Mouse (Mus musculus) midbrain, embryonic 15.5 days (tissue): ENCODE results near the gene Galnt17. TPM values are rescaled to one million over a fixed set of nuclear protein-coding genes. Genes with fewer than 3 reads are reported as not detected.

ENCODE experiments used
- ATAC-seq: fragments of 200-750 bp; cut with Nextera tagmentation; replicated peaks from 2 replicates; pipeline ENCODE4 v1.8.0; 2017; ENCODE audit warnings: moderate TSS enrichment
- H3K27ac ChIP-seq: fragments of 300-500 bp; sonication (generic); 2 replicates; pipeline ENCODE4 v1.5.1; 2015; ENCODE audit warnings: mild to moderate bottlenecking, inconsistent platforms
- H3K27me3 ChIP-seq: fragments of 300-500 bp; sonication (generic); replicated peaks from 2 replicates; pipeline ENCODE4 v1.6.1; 2015; ENCODE audit warnings: inconsistent platforms
- H3K36me3 ChIP-seq: fragments of 300-500 bp; sonication (generic); replicated peaks from 2 replicates; pipeline ENCODE4 v1.6.1; 2015; ENCODE audit warnings: inconsistent platforms
- H3K4me1 ChIP-seq: fragments of 300-500 bp; sonication (generic); 2 replicates; pipeline ENCODE4 v1.6.1; 2015; ENCODE audit warnings: inconsistent platforms
- H3K4me2 ChIP-seq: fragments of 300-500 bp; sonication (generic); 2 replicates; pipeline ENCODE4 v1.6.1; 2015; ENCODE audit warnings: inconsistent platforms, mild to moderate bottlenecking, moderate library complexity
- H3K4me3 ChIP-seq: fragments of 300-500 bp; sonication (generic); 2 replicates; pipeline ENCODE4 v1.5.1; 2015; ENCODE audit warnings: mild to moderate bottlenecking, inconsistent platforms
- H3K9ac ChIP-seq: fragments of 300-500 bp; sonication (generic); 2 replicates; pipeline ENCODE4 v1.6.1; 2015; ENCODE audit warnings: mild to moderate bottlenecking, inconsistent platforms
- H3K9me3 ChIP-seq: fragments of 300-500 bp; sonication (generic); 2 replicates; pipeline ENCODE4 v1.6.1; 2016; ENCODE audit warnings: inconsistent platforms
- WGBS: fragments of 180-500 bp; shearing (Covaris S2); methylation state at CpG from one replicate; pipeline ENCODE4 v1.1.7; 2015; ENCODE audit warnings: mixed read lengths; 5-methylcytosine and 5-hydroxymethylcytosine counted together
- polyA plus RNA-seq: library from polyadenylated mRNA; unstranded; fragments of >200 nt; fragmentation: Nextera tagmentation; extraction: Ambion mirVana; gene quantifications from 2 replicates; pipeline ENCODE4 v1.2.1, GENCODE M21; 2015

The Galnt17 gene
- polyA plus RNA-seq, 1 experiment from 2014 or later, result 7.5 TPM

DNA sequence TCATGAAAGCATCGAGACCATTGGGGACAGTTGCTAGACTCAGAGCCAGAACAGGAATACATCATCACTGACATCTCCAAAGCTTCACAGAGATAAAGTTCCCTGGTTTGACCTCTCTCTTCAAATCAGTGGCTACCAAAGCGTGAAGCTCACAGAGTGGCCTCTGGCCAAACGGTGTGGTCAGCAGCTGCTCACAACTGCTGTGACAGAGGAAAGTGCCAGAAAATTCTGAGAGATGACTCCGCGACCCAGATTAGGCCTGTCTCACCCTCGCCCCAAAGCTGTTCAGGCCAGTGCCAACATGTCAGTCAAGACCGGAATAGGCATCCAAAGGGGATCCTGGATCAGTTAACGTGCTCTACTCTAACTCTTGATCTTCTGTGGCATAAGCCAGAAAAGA lies 74.5 kb downstream of the Galnt17 start:
- no peak overlapping the region for H3K4me3 ChIP-seq
- no peak overlapping the region for H3K27ac ChIP-seq
- H3K27me3 ChIP-seq, result no peaks in the 10 kb centered on the region
- ATAC-seq, result no peak
- no peak overlapping the region for H3K4me2 ChIP-seq
- no peaks in the 10 kb centered on the region for H3K4me1 ChIP-seq
- H3K36me3 ChIP-seq, result no peaks in the 10 kb centered on the region
- H3K9ac ChIP-seq, result no peak overlapping the region
- no peaks in the 10 kb centered on the region for H3K9me3 ChIP-seq
- 96% methylated on average over 8 of the region's 8 CpGs for WGBS

DNA sequence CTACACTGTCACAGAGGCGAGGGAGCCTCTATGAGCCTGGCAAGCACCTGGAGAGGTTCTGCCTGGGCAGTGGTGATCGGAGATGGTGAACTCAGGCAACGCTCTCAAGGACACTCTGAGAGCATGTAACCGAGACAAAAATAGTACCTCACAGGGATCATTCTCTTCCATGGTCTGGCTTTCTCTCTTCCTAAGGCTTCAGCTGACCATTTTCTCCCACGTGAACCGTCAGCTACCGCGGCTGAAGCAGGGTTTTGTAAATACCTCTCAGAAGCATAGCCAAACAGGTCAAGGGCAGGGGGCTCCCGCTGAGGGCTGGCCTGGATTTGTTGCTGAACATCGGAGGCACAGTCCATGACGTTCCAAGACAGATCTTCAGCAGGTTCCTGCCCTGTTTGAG lies 77.2 kb downstream of the Galnt17 start:
- no peaks in the 10 kb centered on the region for H3K4me1 ChIP-seq
- H3K9me3 ChIP-seq, result no peaks in the 10 kb centered on the region
- H3K27me3 ChIP-seq, result no peaks in the 10 kb centered on the region
- no peak overlapping the region for H3K4me2 ChIP-seq
- ATAC-seq, result no peak
- 77% methylated on average over 11 of the region's 11 CpGs for WGBS
- H3K27ac ChIP-seq, result no peak overlapping the region
- no peak overlapping the region for H3K9ac ChIP-seq
- no peaks in the 10 kb centered on the region for H3K36me3 ChIP-seq
- H3K4me3 ChIP-seq, result no peak overlapping the region

DNA sequence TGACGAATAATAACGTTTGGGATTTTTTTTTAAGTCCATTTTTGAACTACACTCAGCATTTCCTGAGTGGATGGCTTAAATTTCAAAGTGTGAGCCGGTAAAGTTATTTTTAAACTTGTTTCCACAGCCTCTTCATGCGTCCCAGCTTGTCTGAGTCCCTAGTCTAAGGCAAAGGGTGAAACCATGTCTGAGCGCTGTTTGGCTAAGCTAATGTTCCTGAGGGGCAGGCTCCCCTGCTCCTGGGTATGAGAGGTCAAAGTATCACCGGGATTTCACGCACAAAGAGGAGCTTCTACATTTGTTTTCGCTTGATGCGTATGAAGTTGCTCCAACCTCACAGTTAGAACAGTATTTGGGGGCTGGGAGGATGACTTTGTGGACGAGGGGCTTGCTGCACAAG lies 78.6 kb downstream of the Galnt17 start:
- WGBS, result 84% methylated on average over 10 of the region's 10 CpGs
- no peaks in the 10 kb centered on the region for H3K27me3 ChIP-seq
- ATAC-seq, result no peak

DNA sequence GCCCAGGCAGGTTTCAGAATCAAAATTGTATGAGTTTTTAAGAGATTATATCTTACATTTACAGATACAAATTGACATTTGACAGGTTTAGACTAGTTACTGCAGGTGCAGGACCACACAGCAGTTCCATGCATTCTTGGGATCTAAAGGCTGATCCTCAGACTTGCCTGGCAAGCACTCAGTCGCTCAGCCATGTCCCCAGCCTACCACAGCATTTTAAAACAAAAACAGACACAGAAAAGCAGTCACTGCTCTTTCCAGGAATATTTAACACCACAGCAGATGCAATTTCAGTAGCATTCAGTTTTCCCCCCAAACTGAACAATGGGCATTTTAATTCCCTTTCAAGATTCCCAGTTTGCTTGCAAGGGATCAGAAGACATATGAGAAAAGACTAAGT lies 84.9 kb downstream of the Galnt17 start:
- Histone ChIP-seq H3K36me3 (no peaks in the 10 kb centered on the region), H3K27me3 (no peaks in the 10 kb centered on the region), H3K4me2 (no peak overlapping the region), H3K4me1 (no peaks in the 10 kb centered on the region), H3K9ac (no peak overlapping the region), H3K27ac (no peak overlapping the region), H3K4me3 (no peak overlapping the region), H3K9me3 (no peaks in the 10 kb centered on the region)
- no peak for ATAC-seq
- WGBS, result 63% methylated on average over 1 of the region's 1 CpGs

More for the DNA sequence above, 78.6 kb downstream of the Galnt17 start:
- Histone ChIP-seq H3K4me3 (no peak overlapping the region), H3K4me2 (no peak overlapping the region), H3K27ac (no peak overlapping the region), H3K36me3 (no peaks in the 10 kb centered on the region), H3K9ac (no peak overlapping the region), H3K9me3 (no peaks in the 10 kb centered on the region), H3K4me1 (no peaks in the 10 kb centered on the region)

DNA sequence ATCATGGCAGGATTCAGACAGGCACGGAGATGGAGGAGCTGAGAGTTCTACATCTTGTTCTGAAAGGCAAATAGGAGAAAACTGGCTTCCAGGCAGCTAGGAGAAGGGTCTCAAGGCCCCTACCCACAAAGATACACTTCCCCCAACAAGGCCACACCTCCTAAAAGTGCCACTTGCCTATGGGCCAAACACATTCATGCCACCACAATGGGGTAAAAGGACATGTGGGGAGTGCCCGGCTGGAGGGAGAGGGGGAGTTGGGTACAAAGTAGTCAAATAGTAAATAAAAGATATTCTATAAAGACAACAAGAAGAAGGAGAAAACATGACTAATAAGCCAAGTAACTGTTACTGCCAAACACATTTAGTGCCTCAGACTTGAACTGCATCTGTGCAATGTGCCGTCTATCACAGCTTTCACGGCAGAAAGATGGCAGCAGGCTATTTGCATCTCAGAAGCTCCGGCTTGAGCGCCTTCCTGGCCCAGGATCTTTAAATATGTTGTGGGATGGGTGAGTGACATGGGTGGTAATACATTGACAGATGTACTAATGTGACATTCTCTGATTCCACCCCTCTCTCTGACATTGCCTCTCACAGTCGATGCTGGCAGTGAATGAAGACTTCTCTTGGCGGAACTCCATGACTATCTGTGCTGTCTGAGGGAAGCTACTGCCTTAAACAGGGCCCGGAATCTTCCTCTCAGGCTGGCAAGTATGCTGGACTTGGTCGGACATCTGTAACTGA lies 85.6 kb downstream of the Galnt17 start:
- H3K27me3 ChIP-seq, result no peaks in the 10 kb centered on the region

DNA sequence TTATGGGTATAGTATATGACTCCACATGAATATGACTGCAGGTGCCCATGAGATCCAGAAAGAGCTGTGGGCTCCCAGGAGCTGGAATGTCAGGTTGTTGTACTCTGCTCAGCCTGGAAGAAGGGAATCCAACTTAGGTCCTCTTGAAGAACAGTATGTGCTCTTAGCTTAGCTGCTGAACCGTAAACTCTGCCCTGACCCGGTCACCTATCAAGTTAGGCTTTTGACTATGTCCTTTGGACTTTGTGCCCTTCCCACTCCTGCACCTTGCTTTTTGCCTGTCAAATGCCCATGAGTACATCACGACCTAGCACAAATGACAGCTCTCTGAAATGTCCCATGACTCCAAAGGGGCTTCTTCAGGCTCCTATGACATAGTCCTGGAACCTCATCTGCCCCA lies 90.1 kb downstream of the Galnt17 start:
- H3K4me1 ChIP-seq, result no peaks in the 10 kb centered on the region
- ATAC-seq, result no peak
- no peak overlapping the region for H3K4me3 ChIP-seq
- H3K36me3 ChIP-seq, result no peaks in the 10 kb centered on the region
- H3K9me3 ChIP-seq, result no peaks in the 10 kb centered on the region
- WGBS, result 86% methylated on average over 3 of the region's 3 CpGs
- H3K27me3 ChIP-seq, result no peaks in the 10 kb centered on the region
- H3K9ac ChIP-seq, result no peak overlapping the region
- no peak overlapping the region for H3K4me2 ChIP-seq
- H3K27ac ChIP-seq, result no peak overlapping the region

More for the DNA sequence above, 85.6 kb downstream of the Galnt17 start:
- no peaks in the 10 kb centered on the region for H3K4me1 ChIP-seq
- WGBS, result 88% methylated on average over 10 of the region's 10 CpGs
- H3K4me3 ChIP-seq, result no peak overlapping the region
- H3K27ac ChIP-seq, result no peak overlapping the region
- no peaks in the 10 kb centered on the region for H3K36me3 ChIP-seq
- H3K4me2 ChIP-seq, result no peak overlapping the region
- H3K9ac ChIP-seq, result no peak overlapping the region
- H3K9me3 ChIP-seq, result no peaks in the 10 kb centered on the region
- no peak for ATAC-seq

DNA sequence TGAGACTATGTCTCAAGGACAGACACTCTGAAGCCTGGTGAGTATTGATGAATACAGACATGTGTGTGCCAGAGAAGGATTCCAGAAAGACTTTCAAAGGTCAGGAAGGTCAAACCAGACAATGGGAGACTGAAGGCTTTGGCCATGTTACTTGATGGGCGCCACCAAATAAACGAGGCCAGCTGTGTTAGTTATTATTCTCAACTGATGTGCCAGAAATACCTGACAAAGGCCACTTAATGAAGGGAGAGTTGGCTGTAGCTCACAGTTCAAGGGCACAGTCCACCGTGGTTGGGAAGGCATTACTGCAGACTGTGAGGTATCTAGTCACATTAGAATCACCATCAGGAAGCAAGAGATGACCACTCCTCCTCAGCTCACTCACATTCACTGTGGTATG lies 96.7 kb downstream of the Galnt17 start:
- Histone ChIP-seq H3K4me3 (no peak overlapping the region), H3K4me1 (no peaks in the 10 kb centered on the region), H3K27ac (no peak overlapping the region), H3K4me2 (no peak overlapping the region), H3K9ac (no peak overlapping the region), H3K27me3 (no peaks in the 10 kb centered on the region), H3K9me3 (no peaks in the 10 kb centered on the region), H3K36me3 (no peaks in the 10 kb centered on the region)
- 60% methylated on average over 3 of the region's 3 CpGs for WGBS
- ATAC-seq, result no peak

DNA sequence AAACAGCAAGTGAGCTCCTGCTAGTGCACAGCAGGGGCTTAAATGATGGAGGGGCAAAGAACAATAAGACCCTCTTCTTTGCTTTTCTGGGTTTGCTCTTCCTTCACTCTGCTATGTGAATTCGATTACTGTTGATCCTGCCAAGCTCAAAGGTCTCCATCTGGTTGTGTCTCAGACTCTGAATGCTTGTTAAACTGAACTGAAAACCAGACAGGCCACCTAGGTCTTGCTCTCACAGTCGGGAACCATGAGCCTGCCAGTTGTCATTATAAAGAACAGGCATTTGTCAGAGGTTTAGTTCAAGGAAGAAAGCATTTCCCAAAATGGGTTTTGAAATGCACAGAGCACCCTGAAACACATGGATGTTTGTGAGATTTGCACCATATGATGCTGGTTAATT lies 107.2 kb downstream of the Galnt17 start:
- H3K27me3 ChIP-seq, result no peaks in the 10 kb centered on the region
- no peak overlapping the region for H3K4me2 ChIP-seq
- ATAC-seq, result no peak
- H3K4me1 ChIP-seq, result no peaks in the 10 kb centered on the region
- no peaks in the 10 kb centered on the region for H3K9me3 ChIP-seq
- H3K36me3 ChIP-seq, result no peaks in the 10 kb centered on the region
- H3K4me3 ChIP-seq, result no peak overlapping the region
- H3K27ac ChIP-seq, result no peak overlapping the region
- 54% methylated on average over 2 of the region's 2 CpGs for WGBS
- H3K9ac ChIP-seq, result no peak overlapping the region

DNA sequence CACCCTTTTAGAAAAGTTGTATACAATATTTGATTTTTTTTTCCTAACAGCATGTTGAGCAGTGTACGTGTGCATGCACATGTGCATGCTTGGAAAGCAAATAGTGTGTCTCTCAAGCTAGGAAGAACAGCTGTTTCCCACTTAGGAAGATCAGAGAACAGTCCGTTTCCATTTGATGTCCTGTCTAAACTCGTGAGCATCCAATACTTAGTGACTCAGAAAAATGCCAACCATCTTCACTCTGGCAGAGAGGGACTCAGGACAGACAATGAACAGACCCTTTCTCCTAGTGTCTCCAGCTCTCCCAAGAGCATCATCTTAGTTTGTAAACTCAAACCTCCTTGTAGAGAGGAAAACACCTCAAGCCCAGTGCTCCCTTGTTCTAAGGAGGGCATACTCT lies 116.0 kb downstream of the Galnt17 start:
- no peak overlapping the region for H3K4me3 ChIP-seq
- no peak for ATAC-seq
- H3K9me3 ChIP-seq, result no peaks in the 10 kb centered on the region

DNA sequence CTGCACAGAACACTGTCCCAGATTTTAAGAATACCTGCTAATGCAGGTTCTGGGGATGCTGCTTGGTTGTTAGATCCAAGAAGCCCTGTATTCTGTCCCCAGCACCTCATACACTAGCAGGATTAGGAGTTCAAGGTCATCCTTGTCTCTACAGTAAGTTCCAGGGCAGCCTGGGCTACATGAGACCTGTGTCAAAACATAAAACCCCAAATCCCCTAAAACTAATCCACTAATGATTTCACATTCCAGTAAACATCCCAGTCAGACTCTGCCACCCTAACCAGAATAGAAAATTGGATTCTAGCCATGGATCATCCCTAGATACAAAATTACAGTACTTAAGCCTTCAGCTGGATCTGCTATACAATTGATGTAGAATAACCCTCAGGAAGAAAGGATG lies 123.7 kb downstream of the Galnt17 start:
- H3K9ac ChIP-seq, result no peak overlapping the region
- ATAC-seq, result no peak
- H3K4me1 ChIP-seq, result no peaks in the 10 kb centered on the region
- no peaks in the 10 kb centered on the region for H3K27me3 ChIP-seq
- no peak overlapping the region for H3K4me3 ChIP-seq
- H3K9me3 ChIP-seq, result no peaks in the 10 kb centered on the region
- H3K27ac ChIP-seq, result no peak overlapping the region
- no peak overlapping the region for H3K4me2 ChIP-seq
- no peaks in the 10 kb centered on the region for H3K36me3 ChIP-seq

More for the DNA sequence above, 116.0 kb downstream of the Galnt17 start:
- Histone ChIP-seq H3K27me3 (no peaks in the 10 kb centered on the region), H3K4me1 (no peaks in the 10 kb centered on the region), H3K36me3 (no peaks in the 10 kb centered on the region), H3K27ac (no peak overlapping the region), H3K9ac (no peak overlapping the region), H3K4me2 (no peak overlapping the region)
- WGBS, result 84% methylated on average over 3 of the region's 3 CpGs

DNA sequence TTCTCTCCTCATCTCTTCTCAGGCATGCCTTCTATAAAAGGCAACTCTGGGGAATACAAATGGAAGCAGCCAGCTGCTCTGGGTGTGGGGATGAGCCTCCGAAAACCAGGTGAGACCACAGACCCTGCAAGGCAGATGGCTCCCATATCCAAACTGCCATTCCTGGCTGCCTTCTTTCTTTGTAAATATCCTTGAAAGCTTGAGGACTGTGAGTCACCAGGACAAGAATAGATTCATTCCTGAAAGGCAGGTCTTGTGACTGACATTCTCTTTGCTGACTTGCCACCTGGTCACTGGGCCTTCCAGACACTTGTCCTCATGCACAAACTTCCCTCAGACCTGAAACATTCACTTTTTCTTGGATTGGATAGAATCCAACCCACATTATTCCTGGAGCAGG lies 127.1 kb downstream of the Galnt17 start:
- 90% methylated on average over 1 of the region's 1 CpGs for WGBS
- ATAC-seq, result no peak
- Histone ChIP-seq H3K4me1 (peaks cover 8% of the 10 kb centered on the region), H3K27ac (no peak overlapping the region), H3K4me2 (no peak overlapping the region), H3K27me3 (no peaks in the 10 kb centered on the region), H3K4me3 (no peak overlapping the region), H3K9ac (no peak overlapping the region), H3K9me3 (no peaks in the 10 kb centered on the region), H3K36me3 (no peaks in the 10 kb centered on the region)

DNA sequence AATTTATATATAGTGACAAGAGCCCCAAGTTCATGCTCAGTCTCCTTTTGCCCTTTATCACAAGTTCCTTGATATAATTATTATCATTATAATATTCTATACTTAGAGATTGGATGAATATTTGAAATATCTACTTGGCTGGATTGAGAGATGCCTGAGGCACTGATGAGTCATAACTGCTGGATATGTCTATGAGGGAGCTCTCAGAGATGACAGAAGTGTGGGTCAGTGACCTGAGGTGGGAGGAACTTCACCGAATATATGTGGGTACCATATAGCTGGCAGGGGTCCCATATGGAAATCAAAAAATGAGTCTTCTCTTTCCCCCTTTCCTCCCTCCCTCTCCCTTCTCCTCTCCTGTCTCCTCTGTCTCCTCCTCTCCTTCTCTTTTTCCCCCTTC lies 127.5 kb downstream of the Galnt17 start:
- Histone ChIP-seq H3K4me2 (no peak overlapping the region), H3K27me3 (no peaks in the 10 kb centered on the region), H3K27ac (no peak overlapping the region), H3K9ac (no peak overlapping the region), H3K4me3 (no peak overlapping the region), H3K36me3 (no peaks in the 10 kb centered on the region), H3K4me1 (peaks cover 8% of the 10 kb centered on the region), H3K9me3 (no peaks in the 10 kb centered on the region)
- ATAC-seq, result no peak
- 90% methylated on average over 1 of the region's 1 CpGs for WGBS

DNA sequence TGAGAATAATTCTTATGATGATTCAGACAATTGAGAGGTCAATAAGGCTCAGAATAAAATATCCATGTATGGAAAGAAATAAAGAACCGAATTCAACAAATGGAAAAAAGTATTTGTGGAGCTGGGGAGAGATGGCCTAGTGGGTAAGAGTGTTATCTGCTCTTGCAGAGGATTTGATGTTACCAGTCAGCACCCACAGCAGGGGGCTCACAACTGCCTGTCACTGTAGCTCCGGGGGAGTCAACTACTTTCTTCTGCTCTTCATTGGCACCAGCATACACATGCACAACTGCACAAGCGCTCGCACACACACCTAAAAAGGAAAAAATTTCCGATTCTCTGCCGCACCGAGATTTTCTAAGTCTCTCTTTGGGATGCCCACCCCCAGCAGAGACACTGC lies 130.4 kb downstream of the Galnt17 start:
- no peak for ATAC-seq
- Histone ChIP-seq H3K4me3 (no peak overlapping the region), H3K4me2 (no peak overlapping the region)

More for the DNA sequence above, 130.4 kb downstream of the Galnt17 start:
- Histone ChIP-seq H3K9ac (no peak overlapping the region), H3K9me3 (no peaks in the 10 kb centered on the region), H3K36me3 (no peaks in the 10 kb centered on the region), H3K4me1 (peaks cover 8% of the 10 kb centered on the region), H3K27me3 (no peaks in the 10 kb centered on the region), H3K27ac (no peak overlapping the region)
- 55% methylated on average over 7 of the region's 7 CpGs for WGBS
